Comparison of ENCODE assay signal across 8 mouse cellular contexts in the genomic region with DNA sequence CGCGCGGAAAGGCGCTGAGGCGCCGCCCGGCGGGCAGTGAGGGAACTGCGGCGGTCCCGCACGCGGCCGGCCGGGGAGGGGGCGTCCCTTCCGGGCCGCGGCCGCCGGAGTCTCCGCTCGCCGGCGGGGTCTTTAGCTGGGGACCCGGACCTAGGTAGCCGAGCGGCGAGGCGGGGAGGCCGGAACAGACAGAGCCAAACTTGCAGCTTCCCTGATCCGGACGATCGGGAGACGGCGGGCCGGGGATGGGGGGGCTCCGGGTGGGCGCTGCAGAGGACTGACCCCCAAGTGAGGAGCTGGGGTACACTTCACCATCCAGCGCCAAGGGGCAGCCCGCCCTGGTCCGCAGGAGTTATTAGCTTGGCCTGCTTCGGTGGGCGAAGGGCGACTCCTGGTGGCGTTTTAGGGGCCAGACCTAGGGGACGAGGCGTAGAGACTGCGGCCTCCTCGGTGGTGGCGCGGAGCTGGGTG. TPM values are rescaled to one million over a fixed set of nuclear protein-coding genes. Genes with fewer than 3 reads are reported as not detected.
A peak's percentile ranks its signal among the peaks of the same experiment; 100 is the strongest.
DNase-seq lines count a peak whose midpoint lies in the region; ATAC-seq lines count a peak whose summit lies in the region.

No protein-coding gene starts in this region.

- no peaks in the 10 kb centered on the region for H3K9me3 ChIP-seq in intestine, embryonic 14.5 days (ENCODE audit: control insufficient read depth, low read length)

- peak overlapping the region; percentile 72 for H3K9ac ChIP-seq in intestine, embryonic 14.5 days (ENCODE audit: low read length)

- H3K4me2 ChIP-seq in intestine, embryonic 14.5 days (ENCODE audit: low read length) = peak overlapping the region; percentile 89

- 0 out of 2 replicates have a peak, but pooled peaks cover 2% of the 10 kb centered on the region for H3K27me3 ChIP-seq in intestine, embryonic 14.5 days (replicated peaks; ENCODE audit: control insufficient read depth, insufficient read depth, low read length)

- DNase-seq in adrenal gland, adult (ENCODE audit: inconsistent age in 2 of 2, low spot score in 1 of 2) = peak; percentile 87 to 95
- DNase-seq in embryo, embryonic 10 days (ENCODE audit: low spot score) = peak; percentile 94
- DNase-seq in gastrocnemius, postnatal 14 days = peak; percentile 87
- peak; percentile 98 for DNase-seq in intestine, embryonic 14.5 days (ENCODE audit: low spot score)
- DNase-seq in left cerebral cortex, postnatal 14 days (ENCODE audit: low spot score in 2 of 2) = peak; percentile 84 to 89
- DNase-seq in mesoderm, embryonic 11.5 days (ENCODE audit: low read depth, low spot score) = peak; percentile 92
- DNase-seq in right cerebral cortex, postnatal 25 days = peak; percentile 81
- DNase-seq in urinary bladder, postnatal 36 days (ENCODE audit: low spot score in 2 of 2) = peak; percentile 80 to 86

- peaks cover 17% of the 10 kb centered on the region for H3K4me1 ChIP-seq in intestine, embryonic 14.5 days (replicated peaks; ENCODE audit: control insufficient read depth, insufficient read depth, low read length)

- H3K4me3 ChIP-seq in intestine, embryonic 14.5 days (ENCODE audit: low read depth, low read length) = peak overlapping the region; percentile 59

- H3K27ac ChIP-seq in intestine, embryonic 14.5 days (ENCODE audit: low read depth) = no peak overlapping the region

- under 1% methylated on average over 43 of the region's 52 CpGs for WGBS in intestine, embryonic 14.5 days

- intact Hi-C loops in gastrocnemius, postnatal 14 days (cut with DNase I; ENCODE audit: low total_unique reads) = loop anchor here (2.0 to 10.0 kb wide), 4 partner anchors 156 to 617 kb away; no protein-coding TSS in a partner anchor
- intact Hi-C loops in left cerebral cortex, postnatal 14 days (cut with DNase I) = loop anchor here (1.0 to 10.0 kb wide), 5 partner anchors 156 to 618 kb away; no protein-coding TSS in a partner anchor

- peak; percentile 94 for ATAC-seq in intestine, embryonic 14.5 days (replicated peaks; ENCODE audit: low FRiP score, low TSS enrichment, low read depth)

- H3K36me3 ChIP-seq in intestine, embryonic 14.5 days (ENCODE audit: control insufficient read depth, insufficient read depth, low read length) = no peaks in the 10 kb centered on the region

RNA-seq across cellular contexts. Expression of a gene that starts 0.3 kb away (rescaled TPM):
- total RNA-seq in gastrocnemius, postnatal 14 days (2021) = under 1 TPM; 0.33 to 0.35 TPM
- 1.3 and 1.8 TPM in 2 replicates for polyA plus RNA-seq in intestine, embryonic 14.5 days (2014; fragmentation: Nextera tagmentation; extraction: Ambion mirVana)
- 10 to 100 TPM; 16.0 to 16.7 TPM for total RNA-seq in left cerebral cortex, postnatal 14 days (2021)

Comparison
In these comparisons a context has a peak if more than half of its experiments do, and no peak if none do; other contexts are left out.
1. RNA of a gene that starts 0.3 kb away (total RNA-seq): 16.0 to 16.7 TPM in left cerebral cortex, postnatal 14 days; 0.33 to 0.35 TPM in gastrocnemius, postnatal 14 days; every median in the first group is over 10 times any median in the second.
2. Peak in every context shown above with its lines, with median percentiles within 50 percentile points of each other: DNase-seq.